33 mouse cellular contexts compared by ENCODE assay signal in genomic region chr1:17825860-17826259, GRCm38 (mm10).
"Had no signal": no experiment of that assay in that cellular context is flagged by ENCODE, and none has a peak within 500 bp of the region (broad histone marks: within the 10 kb centered on the region; RNA-seq: fewer than 3 reads in every experiment).

No protein-coding gene starts in this region.

- DNase-seq: heart, postnatal 10 days; heart, postnatal 14 days; heart, postnatal 36 days; heart, postnatal 4 days; kidney, adult 11 months; kidney, adult 18-20 months; kidney, adult 2 months; kidney, adult 8-10 months; kidney, adult 9 months; kidney, postnatal 10 days; kidney, postnatal 14 days; kidney, postnatal 25 days; kidney, postnatal 36 days; kidney, postnatal 4 days; layer of hippocampus, adult 9-11 months; layer of hippocampus, postnatal 36 days had no signal

- H3K4me1 ChIP-seq: heart, embryonic 13.5 days; heart, embryonic 15.5 days; hindbrain, embryonic 10.5 days; hindbrain, embryonic 12.5 days; hindbrain, embryonic 13.5 days; hindbrain, embryonic 15.5 days; intestine, embryonic 15.5 days; kidney, embryonic 15.5 days had no signal

- H3K4me3 ChIP-seq: heart, embryonic 13.5 days; heart, embryonic 15.5 days; hindbrain, embryonic 10.5 days; hindbrain, embryonic 12.5 days; hindbrain, embryonic 13.5 days; hindbrain, embryonic 15.5 days; intestine, embryonic 15.5 days; kidney, embryonic 15.5 days; layer of hippocampus, adult 2 months; left cerebral cortex, adult 2 months had no signal

- H3K27me3 ChIP-seq: heart, embryonic 13.5 days; heart, embryonic 15.5 days; hindbrain, embryonic 12.5 days; hindbrain, embryonic 13.5 days; hindbrain, embryonic 15.5 days; intestine, embryonic 15.5 days; kidney, embryonic 15.5 days had no signal

- H3K9me3 ChIP-seq: heart, embryonic 13.5 days; heart, embryonic 15.5 days; hindbrain, embryonic 10.5 days; hindbrain, embryonic 12.5 days; hindbrain, embryonic 13.5 days; hindbrain, embryonic 15.5 days; intestine, embryonic 15.5 days; kidney, embryonic 15.5 days had no signal

- ATAC-seq: hindbrain, embryonic 16.5 days; hindbrain, postnatal 0 days; inflammation-experienced regulatory T-cells, adult 6 months; intestine, embryonic 15.5 days; intestine, embryonic 16.5 days; intestine, postnatal 0 days had no signal

- H3K27ac ChIP-seq: heart, embryonic 13.5 days; heart, embryonic 15.5 days; hindbrain, embryonic 10.5 days; hindbrain, embryonic 12.5 days; hindbrain, embryonic 13.5 days; hindbrain, embryonic 14.5 days; hindbrain, embryonic 15.5 days; hindbrain, postnatal 0 days; intestine, embryonic 15.5 days; kidney, embryonic 15.5 days; kidney, postnatal 0 days; layer of hippocampus, adult 2 months; left cerebral cortex, adult 2 months had no signal

- H3K36me3 ChIP-seq: heart, embryonic 13.5 days; heart, embryonic 15.5 days; hindbrain, embryonic 10.5 days; hindbrain, embryonic 12.5 days; hindbrain, embryonic 13.5 days; hindbrain, embryonic 15.5 days; intestine, embryonic 15.5 days; kidney, embryonic 15.5 days had no signal

- H3K4me2 ChIP-seq: heart, embryonic 13.5 days; heart, embryonic 15.5 days; hindbrain, embryonic 12.5 days; hindbrain, embryonic 13.5 days; hindbrain, embryonic 14.5 days; hindbrain, embryonic 15.5 days; intestine, embryonic 15.5 days; kidney, embryonic 15.5 days had no signal

- H3K9ac ChIP-seq: heart, embryonic 13.5 days; heart, embryonic 15.5 days; hindbrain, embryonic 12.5 days; hindbrain, embryonic 13.5 days; hindbrain, embryonic 14.5 days; hindbrain, embryonic 15.5 days; intestine, embryonic 15.5 days; kidney, embryonic 15.5 days had no signal
